8 mouse cellular contexts compared by ENCODE assay signal in the genomic region with DNA sequence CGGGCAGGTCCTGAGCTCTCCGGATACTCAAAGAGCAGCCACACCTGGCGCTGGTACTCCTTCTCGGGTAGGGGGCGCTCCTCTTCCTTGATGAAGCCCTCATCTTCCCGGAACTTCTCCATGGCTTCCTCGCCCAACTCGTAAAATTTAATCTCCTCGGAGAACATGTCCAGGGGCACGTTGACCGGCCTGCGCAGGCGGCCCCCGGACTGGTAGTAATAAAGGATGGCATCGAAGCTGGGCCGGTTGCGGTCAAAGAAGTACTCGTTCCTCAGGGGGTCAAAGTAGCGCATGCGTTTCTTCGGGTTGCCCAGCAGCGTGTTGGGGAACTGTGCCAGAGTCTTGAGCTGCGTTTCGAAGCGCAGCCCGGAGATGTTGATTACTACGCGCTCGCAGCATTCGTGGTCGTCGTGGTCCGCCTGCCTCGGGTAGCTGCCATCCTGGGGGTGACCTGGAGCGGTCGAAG. TPM values are rescaled to one million over a fixed set of nuclear protein-coding genes. Genes with fewer than 3 reads are reported as not detected.
DNase-seq lines count a peak whose midpoint lies in the region; ATAC-seq lines count a peak whose summit lies in the region.

No protein-coding gene starts in this region.

- DNase-seq in heart, adult 9 months (ENCODE audit: low spot score in 2 of 2), result no peak
- DNase-seq in cerebellum, postnatal 10 days, result peak; percentile 87 to 88
- DNase-seq in frontal cortex, postnatal 14 days (ENCODE audit: low spot score in 2 of 2), result peak; percentile 31 to 32
- peak; percentile 34 for DNase-seq in liver, embryonic 11.5 days (ENCODE audit: low spot score)
- DNase-seq in right cerebral cortex, postnatal 10 days (ENCODE audit: low spot score in 2 of 2), result peak; percentile 59 to 64

- no peak overlapping the region for H3K27ac ChIP-seq in heart, embryonic 11.5 days (ENCODE audit: low read depth, low read length)
- no peak overlapping the region for H3K27ac ChIP-seq in kidney, embryonic 16.5 days (ENCODE audit: low read length)
- no peak overlapping the region for H3K27ac ChIP-seq in liver, embryonic 11.5 days (ENCODE audit: low read depth, low read length)

- peaks cover 81% of the 10 kb centered on the region for H3K27me3 ChIP-seq in heart, embryonic 11.5 days (ENCODE audit: control insufficient read depth, insufficient read depth, low read length)
- peaks cover 68% of the 10 kb centered on the region for H3K27me3 ChIP-seq in kidney, embryonic 16.5 days (ENCODE audit: insufficient read depth, low read length)
- H3K27me3 ChIP-seq in liver, embryonic 11.5 days (replicated peaks; ENCODE audit: control insufficient read depth, insufficient read depth, low read length), result peaks cover 74% of the 10 kb centered on the region

- no peaks in the 10 kb centered on the region for H3K36me3 ChIP-seq in heart, embryonic 11.5 days (ENCODE audit: control insufficient read depth, insufficient read depth, low read length)
- no peaks in the 10 kb centered on the region for H3K36me3 ChIP-seq in kidney, embryonic 16.5 days (ENCODE audit: insufficient read depth, low read length)
- H3K36me3 ChIP-seq in liver, embryonic 11.5 days (ENCODE audit: control insufficient read depth, insufficient read depth, low read length), result no peaks in the 10 kb centered on the region

- no peaks in the 10 kb centered on the region for H3K9me3 ChIP-seq in heart, embryonic 11.5 days (replicated peaks; ENCODE audit: control insufficient read depth, low read length)
- no peaks in the 10 kb centered on the region for H3K9me3 ChIP-seq in kidney, embryonic 16.5 days (ENCODE audit: low read length)
- no peaks in the 10 kb centered on the region for H3K9me3 ChIP-seq in liver, embryonic 11.5 days (ENCODE audit: control insufficient read depth, low read length)

- peak overlapping the region; percentile 96 for H3K4me2 ChIP-seq in heart, embryonic 11.5 days
- H3K4me2 ChIP-seq in kidney, embryonic 16.5 days (replicated peaks; ENCODE audit: low read depth, low read length), result peak overlapping the region; percentile 69
- H3K4me2 ChIP-seq in liver, embryonic 11.5 days, result peak overlapping the region; percentile 60

- peak overlapping the region; percentile 54 for H3K4me3 ChIP-seq in heart, embryonic 11.5 days (ENCODE audit: low read depth, low read length)
- H3K4me3 ChIP-seq in kidney, embryonic 16.5 days (ENCODE audit: low read length), result peak overlapping the region; percentile 46
- peak overlapping the region; percentile 36 for H3K4me3 ChIP-seq in liver, embryonic 11.5 days (ENCODE audit: low read depth, low read length)

- WGBS in heart, embryonic 11.5 days (ENCODE audit: insufficient replicate concordance), result 2% methylated on average over 36 of the region's 36 CpGs
- 2% methylated on average over 36 of the region's 36 CpGs for WGBS in kidney, embryonic 16.5 days
- WGBS in liver, embryonic 11.5 days, result 3% methylated on average over 36 of the region's 36 CpGs

- H3K4me1 ChIP-seq in heart, embryonic 11.5 days (ENCODE audit: control insufficient read depth, insufficient read depth, low read length), result peaks cover 25% of the 10 kb centered on the region
- peaks cover 33% of the 10 kb centered on the region for H3K4me1 ChIP-seq in kidney, embryonic 16.5 days (ENCODE audit: insufficient read depth, low read length)
- H3K4me1 ChIP-seq in liver, embryonic 11.5 days (replicated peaks; ENCODE audit: control insufficient read depth, insufficient read depth, low read length), result 0 out of 2 replicates have a peak, but pooled peaks cover 3% of the 10 kb centered on the region

- ATAC-seq in heart, embryonic 11.5 days (replicated peaks; ENCODE audit: insufficient number of reproducible peaks, low FRiP score, low TSS enrichment), result no peak
- ATAC-seq in kidney, embryonic 16.5 days (ENCODE audit: low FRiP score, low TSS enrichment), result peak; percentile 7; the same call in 1 of the 2 replicates
- no peak for ATAC-seq in liver, embryonic 11.5 days (replicated peaks; ENCODE audit: low FRiP score)
- no peak for ATAC-seq in megakaryocyte progenitor cell, adult 5-6 weeks (replicated peaks; ENCODE audit: poor library complexity)

- no peak overlapping the region for H3K9ac ChIP-seq in heart, embryonic 11.5 days (ENCODE audit: low read depth, low read length)
- no peak overlapping the region for H3K9ac ChIP-seq in kidney, embryonic 16.5 days (replicated peaks; ENCODE audit: low read length)
- H3K9ac ChIP-seq in liver, embryonic 11.5 days (ENCODE audit: low read depth, low read length), result no peak overlapping the region

RNA-seq across cellular contexts. Expression of gene Kcna1, which starts 3.3 kb away (rescaled TPM):
- 0.08 and 0.31 TPM in 2 replicates for polyA plus RNA-seq in heart, embryonic 11.5 days (2014; fragmentation: Nextera tagmentation; extraction: Ambion mirVana)
- 0.29 and 0.36 TPM in 2 replicates for polyA plus RNA-seq in kidney, embryonic 16.5 days (2015; fragmentation: Nextera tagmentation; extraction: Ambion mirVana)
- polyA plus RNA-seq in liver, embryonic 11.5 days (2014; fragmentation: Nextera tagmentation; extraction: Ambion mirVana), result 0.15 and 0.40 TPM in 2 replicates
- total RNA-seq in megakaryocyte progenitor cell, adult 5-6 weeks (2015), result not detected in 2 replicates
- not detected in 2 replicates for total RNA-seq in megakaryocyte progenitor cell, adult 5-6 weeks (2017)

Comparison
In these comparisons a context has a peak if more than half of its experiments do, and no peak if none do; other contexts are left out.
1. DNase-seq: peak in cerebellum, postnatal 10 days (2 of 2), frontal cortex, postnatal 14 days (2 of 2), liver, embryonic 11.5 days (single experiment) and right cerebral cortex, postnatal 10 days (2 of 2); none in heart, adult 9 months (0 of 2).
2. Peak in every context shown above with its lines, with median percentiles within 50 percentile points of each other: H3K4me2 ChIP-seq and H3K4me3 ChIP-seq.